Mouse (Mus musculus): ENCODE measurements around the gene Trim46. TPM values are rescaled to one million over a fixed set of nuclear protein-coding genes. Genes with fewer than 3 reads are reported as not detected.
A peak's percentile ranks its signal among the peaks of the same experiment; 100 is the strongest.

Trim46 gene
- total RNA-seq, 1 experiment: 3.1 TPM

- no peaks in the 10 kb centered on the region for H3K9me3 ChIP-seq (ENCODE audit: control insufficient read depth, insufficient read depth, low read depth, low read length)
- TF ChIP-seq CHD2 (IDR thresholded peaks at IDR 0.05; ENCODE audit: low read depth, low read length) (no peak), HCFC1 (IDR thresholded peaks at IDR 0.05; ENCODE audit: borderline replicate concordance, insufficient read depth, low read length) (no peak), ZC3H11A (IDR thresholded peaks at IDR 0.05; ENCODE audit: borderline replicate concordance, low read depth, low read length) (no peak), MAFK (IDR thresholded peaks at IDR 0.05; ENCODE audit: insufficient read depth, low read depth, low read length) (no peak)
- H3K27ac ChIP-seq (ENCODE audit: insufficient read depth, low read depth, low read length, poor library complexity, severe bottlenecking): no peak overlapping the region
- H3K4me3 ChIP-seq (ENCODE audit: insufficient read depth in 1 of 2, low read depth in 1 of 2, low read length in 2 of 2, poor library complexity in 1 of 2, severe bottlenecking in 1 of 2): no peak overlapping the region
- H3K4me1 ChIP-seq (ENCODE audit: control insufficient read depth in 2 of 2, insufficient read depth in 2 of 2, low read length in 2 of 2, poor library complexity in 1 of 2): peaks cover 0 to 3% of the 10 kb centered on the region in 2 experiments; a peak in 1 of 4 replicates
- no peak for DNase-seq (ENCODE audit: low read depth, low spot score)
- in situ Hi-C loops (cut with MboI; ENCODE audit: low sequenced_read_pairs in 2 of 2, unreplicated experiment in 2 of 2): no loop called here
- H3K36me3 ChIP-seq (ENCODE audit: control insufficient read depth, insufficient read depth, low read length, poor library complexity, severe bottlenecking): no peaks in the 10 kb centered on the region
- H3K9ac ChIP-seq (ENCODE audit: insufficient read depth, low read depth, low read length, poor library complexity, severe bottlenecking): no peak overlapping the region
These were observed 46.2 kb upstream of the Trim46 start for GRCm38 (mm10) chr3:89292303-89292702.

GRCm38 (mm10) chr3:89291874-89292273 lies 45.8 kb upstream of the Trim46 start:
- no peaks in the 10 kb centered on the region for H3K9me3 ChIP-seq (ENCODE audit: control insufficient read depth, insufficient read depth, low read depth, low read length)
- peaks cover 0 to 6% of the 10 kb centered on the region in 2 experiments; a peak in 1 of 4 replicates for H3K4me1 ChIP-seq (ENCODE audit: control insufficient read depth in 2 of 2, insufficient read depth in 2 of 2, low read length in 2 of 2, poor library complexity in 1 of 2)
- no peak overlapping the region for H3K4me3 ChIP-seq (ENCODE audit: insufficient read depth in 1 of 2, low read depth in 1 of 2, low read length in 2 of 2, poor library complexity in 1 of 2, severe bottlenecking in 1 of 2)
- H3K36me3 ChIP-seq (ENCODE audit: control insufficient read depth, insufficient read depth, low read length, poor library complexity, severe bottlenecking): no peaks in the 10 kb centered on the region
- H3K9ac ChIP-seq (ENCODE audit: insufficient read depth, low read depth, low read length, poor library complexity, severe bottlenecking): no peak overlapping the region
- in situ Hi-C loops (cut with MboI; ENCODE audit: low sequenced_read_pairs in 2 of 2, unreplicated experiment in 2 of 2): no loop called here
- no peak for DNase-seq (ENCODE audit: low read depth, low spot score)
- H3K27ac ChIP-seq (ENCODE audit: insufficient read depth, low read depth, low read length, poor library complexity, severe bottlenecking): no peak overlapping the region
- no peak for TF ChIP-seq ZC3H11A (IDR thresholded peaks at IDR 0.05; ENCODE audit: borderline replicate concordance, low read depth, low read length)
- TF ChIP-seq HCFC1 (IDR thresholded peaks at IDR 0.05; ENCODE audit: borderline replicate concordance, insufficient read depth, low read length): no peak
- no peak for TF ChIP-seq CHD2 (IDR thresholded peaks at IDR 0.05; ENCODE audit: low read depth, low read length)
- no peak for TF ChIP-seq MAFK (IDR thresholded peaks at IDR 0.05; ENCODE audit: insufficient read depth, low read depth, low read length)
- TF ChIP-seq ZNF384 (IDR thresholded peaks at IDR 0.05; ENCODE audit: low read depth, low read length): no peak

GRCm38 (mm10) chr3:89288503-89288928 lies 42.4 kb upstream of the Trim46 start:
- no peak overlapping the region for H3K9ac ChIP-seq (ENCODE audit: insufficient read depth, low read depth, low read length, poor library complexity, severe bottlenecking)
- H3K36me3 ChIP-seq (ENCODE audit: control insufficient read depth, insufficient read depth, low read length, poor library complexity, severe bottlenecking): no peaks in the 10 kb centered on the region
- H3K9me3 ChIP-seq (ENCODE audit: control insufficient read depth, insufficient read depth, low read depth, low read length): no peaks in the 10 kb centered on the region
- H3K27ac ChIP-seq (ENCODE audit: insufficient read depth, low read depth, low read length, poor library complexity, severe bottlenecking): no peak overlapping the region
- no peak for TF ChIP-seq CHD2 (IDR thresholded peaks at IDR 0.05; ENCODE audit: low read depth, low read length)
- no peak for TF ChIP-seq HCFC1 (IDR thresholded peaks at IDR 0.05; ENCODE audit: borderline replicate concordance, insufficient read depth, low read length)
- no peak for TF ChIP-seq ZC3H11A (IDR thresholded peaks at IDR 0.05; ENCODE audit: borderline replicate concordance, low read depth, low read length)
- no peak for TF ChIP-seq ZNF384 (IDR thresholded peaks at IDR 0.05; ENCODE audit: low read depth, low read length)
- TF ChIP-seq MAFK (IDR thresholded peaks at IDR 0.05; ENCODE audit: insufficient read depth, low read depth, low read length): no peak
- H3K4me3 ChIP-seq (ENCODE audit: insufficient read depth in 1 of 2, low read depth in 1 of 2, low read length in 2 of 2, poor library complexity in 1 of 2, severe bottlenecking in 1 of 2): no peak overlapping the region
- H3K4me1 ChIP-seq (ENCODE audit: control insufficient read depth in 2 of 2, insufficient read depth in 2 of 2, low read length in 2 of 2, poor library complexity in 1 of 2): peaks cover 0 to 12% of the 10 kb centered on the region in 2 experiments; a peak in 3 of 4 replicates
- DNase-seq (ENCODE audit: low read depth, low spot score): no peak
- in situ Hi-C loops (cut with MboI; ENCODE audit: low sequenced_read_pairs in 2 of 2, unreplicated experiment in 2 of 2): no loop called here

- TF ChIP-seq MAFK (IDR thresholded peaks at IDR 0.05; ENCODE audit: insufficient read depth, low read depth, low read length): no peak
- TF ChIP-seq ZNF384 (IDR thresholded peaks at IDR 0.05; ENCODE audit: low read depth, low read length): no peak
- TF ChIP-seq ZC3H11A (IDR thresholded peaks at IDR 0.05; ENCODE audit: borderline replicate concordance, low read depth, low read length): no peak
- no peak for TF ChIP-seq HCFC1 (IDR thresholded peaks at IDR 0.05; ENCODE audit: borderline replicate concordance, insufficient read depth, low read length)
- TF ChIP-seq CHD2 (IDR thresholded peaks at IDR 0.05; ENCODE audit: low read depth, low read length): no peak
- DNase-seq (ENCODE audit: low read depth, low spot score): no peak
- 0 out of 2 replicates have a peak overlapping the region, but pooled peaks have one; percentile 28 for H3K9ac ChIP-seq (ENCODE audit: insufficient read depth, low read depth, low read length, poor library complexity, severe bottlenecking)
- H3K4me1 ChIP-seq (ENCODE audit: control insufficient read depth in 2 of 2, insufficient read depth in 2 of 2, low read length in 2 of 2, poor library complexity in 1 of 2): peaks cover 0 to 14% of the 10 kb centered on the region in 2 experiments; a peak in 3 of 4 replicates
- no peak overlapping the region for H3K27ac ChIP-seq (ENCODE audit: insufficient read depth, low read depth, low read length, poor library complexity, severe bottlenecking)
- H3K9me3 ChIP-seq (ENCODE audit: control insufficient read depth, insufficient read depth, low read depth, low read length): no peaks in the 10 kb centered on the region
- H3K36me3 ChIP-seq (ENCODE audit: control insufficient read depth, insufficient read depth, low read length, poor library complexity, severe bottlenecking): no peaks in the 10 kb centered on the region
- in situ Hi-C loops (cut with MboI; ENCODE audit: low sequenced_read_pairs in 2 of 2, unreplicated experiment in 2 of 2): no loop called here
- no peak overlapping the region for H3K4me3 ChIP-seq (ENCODE audit: insufficient read depth in 1 of 2, low read depth in 1 of 2, low read length in 2 of 2, poor library complexity in 1 of 2, severe bottlenecking in 1 of 2)
These were observed 41.2 kb upstream of the Trim46 start for GRCm38 (mm10) chr3:89287286-89287685.

Measured in ES-E14 (cell line).